Mouse (Mus musculus) MEL (cell line): ENCODE measurements around the gene Slc22a17.

Source experiments
- CTCF ChIP-seq, 3 experiments: IDR thresholded peaks in 2 of 3; conservative IDR thresholded peaks in 1 of 3; 2 replicates each; pipeline ENCODE4 v1.5.1; 2011 to 2012; ENCODE audit warnings: low read length in 3 of 3, low read depth in 2 of 3, mild to moderate bottlenecking in 2 of 3, improper control_type of control experiment in 1 of 3, inconsistent platforms in 1 of 3, mixed read lengths in 1 of 3, moderate library complexity in 1 of 3; ENCODE audit not compliant: control insufficient read depth in 1 of 3, insufficient read depth in 1 of 3, poor library complexity in 1 of 3, severe bottlenecking in 1 of 3
- E2F4 ChIP-seq: IDR thresholded peaks from 2 replicates; pipeline ENCODE4 v1.6.1; 2011; ENCODE audit warnings: low read depth, low read length, improper control_type of control experiment, borderline replicate concordance
- EP300 ChIP-seq, 2 experiments: IDR thresholded peaks; 2 replicates each; pipeline ENCODE4 v1.6.1; 2011; ENCODE audit warnings: improper control_type of control experiment in 2 of 2, low read length in 2 of 2, low read depth in 1 of 2, mild to moderate bottlenecking in 1 of 2
- GATA1 ChIP-seq: IDR thresholded peaks from 2 replicates; pipeline ENCODE4 v1.6.1; 2011; ENCODE audit warnings: low read depth, low read length, improper control_type of control experiment
- MAFK ChIP-seq: IDR thresholded peaks from 2 replicates; pipeline ENCODE4 v1.6.1; 2011; ENCODE audit warnings: low read depth, mild to moderate bottlenecking, low read length, improper control_type of control experiment, borderline replicate concordance
- MYC ChIP-seq: IDR thresholded peaks from 2 replicates; pipeline ENCODE4 v1.6.1; 2011; ENCODE audit warnings: low read depth, mild to moderate bottlenecking, low read length, improper control_type of control experiment, moderate library complexity
- NRF1 ChIP-seq: IDR thresholded peaks from 2 replicates; pipeline ENCODE4 v1.6.1; 2014; ENCODE audit warnings: low read depth, mild to moderate bottlenecking, inconsistent platforms, low read length, improper control_type of control experiment, moderate library complexity; ENCODE audit not compliant: poor library complexity, insufficient read depth, severe bottlenecking
- POLR2A ChIP-seq, 2 experiments: IDR thresholded peaks; 2 replicates each; pipeline ENCODE4 v1.6.1; 2011 to 2012; ENCODE audit warnings: low read length in 2 of 2, mild to moderate bottlenecking in 2 of 2, control low read depth in 1 of 2, improper control_type of control experiment in 1 of 2, low read depth in 1 of 2, moderate library complexity in 1 of 2; ENCODE audit not compliant: control insufficient read depth in 1 of 2, insufficient read depth in 1 of 2, poor library complexity in 1 of 2
- RAD21 ChIP-seq: IDR thresholded peaks from 2 replicates; pipeline ENCODE4 v1.6.1; 2011; ENCODE audit warnings: mild to moderate bottlenecking, low read depth, low read length, improper control_type of control experiment
- SMC3 ChIP-seq: IDR thresholded peaks from 2 replicates; pipeline ENCODE4 v1.6.1; 2011; ENCODE audit warnings: low read depth, low read length, improper control_type of control experiment
- TCF12 ChIP-seq: IDR thresholded peaks from 2 replicates; pipeline ENCODE4 v1.6.1; 2014; ENCODE audit warnings: low read depth, mild to moderate bottlenecking, inconsistent platforms, low read length, improper control_type of control experiment, moderate library complexity
- USF2 ChIP-seq, 2 experiments: IDR thresholded peaks; 2 replicates each; pipeline ENCODE4 v1.6.1; 2011 to 2012; ENCODE audit warnings: improper control_type of control experiment in 2 of 2, low read length in 2 of 2, borderline replicate concordance in 1 of 2, inconsistent platforms in 1 of 2, low read depth in 1 of 2, mild to moderate bottlenecking in 1 of 2; ENCODE audit not compliant: insufficient read depth in 1 of 2

- TF ChIP-seq SMC3 = no peak
- no peak for TF ChIP-seq POLR2A (IDR thresholded peaks at IDR 0.05; ENCODE audit: control insufficient read depth in 1 of 2, insufficient read depth in 1 of 2, low read depth in 1 of 2, low read length in 2 of 2, poor library complexity in 1 of 2)
- no peak for TF ChIP-seq CTCF (IDR thresholded peaks at IDR 0.05 in 2 of 3, conservative IDR thresholded peaks at IDR 0.05 in 1 of 3; ENCODE audit: control insufficient read depth in 1 of 3, insufficient read depth in 1 of 3, low read depth in 2 of 3, low read length in 3 of 3, poor library complexity in 1 of 3, severe bottlenecking in 1 of 3)
- no peak for TF ChIP-seq NRF1
- no peak for TF ChIP-seq USF2 (IDR thresholded peaks at IDR 0.05; ENCODE audit: borderline replicate concordance in 1 of 2, insufficient read depth in 1 of 2, low read depth in 1 of 2, low read length in 2 of 2)
- no peak for TF ChIP-seq MYC
- TF ChIP-seq GATA1 = no peak
- no peak for TF ChIP-seq E2F4
- no peak for TF ChIP-seq MAFK
- 0 out of 4 replicates have a peak, but pooled peaks of 1 of the 2 experiments have one; percentile 6 for TF ChIP-seq EP300 (IDR thresholded peaks at IDR 0.05; ENCODE audit: low read depth in 1 of 2, low read length in 2 of 2)
- TF ChIP-seq RAD21 = no peak
- TF ChIP-seq TCF12 = no peak
Measured at GRCm38 (mm10) chr14:54865626-54866025, 47.3 kb downstream of the Slc22a17 start.
